Mouse (Mus musculus) liver, adult (tissue): ENCODE measurements around the gene 0610010F05Rik.

ENCODE experiments used
- GATA4 ChIP-seq: IDR thresholded peaks from 2 replicates; pipeline ENCODE4 v1.6.1; 2014; ENCODE audit warnings: mild to moderate bottlenecking, low read length; ENCODE audit not compliant: insufficient replicate concordance

The 0610010F05Rik gene

DNA sequence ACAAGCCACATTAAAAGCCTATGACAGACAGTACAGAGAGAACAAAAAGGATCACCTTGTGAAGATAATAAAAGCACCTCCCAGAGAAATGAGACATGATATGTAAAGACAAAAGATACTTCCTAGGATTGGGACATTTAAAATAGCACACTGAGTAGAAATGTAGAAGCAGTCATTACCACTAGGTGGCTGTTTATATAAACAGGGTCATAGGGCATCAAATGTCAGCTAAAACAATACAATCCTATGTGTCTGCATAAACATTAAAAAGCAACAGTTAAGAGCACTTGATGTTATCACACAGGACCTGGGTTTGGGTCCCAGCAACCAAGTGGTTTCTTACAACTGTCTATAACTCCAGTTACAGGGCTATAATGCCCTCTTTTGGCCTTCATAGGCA, 2.8 kb downstream of the 0610010F05Rik start:
- no peak for TF ChIP-seq GATA4

DNA sequence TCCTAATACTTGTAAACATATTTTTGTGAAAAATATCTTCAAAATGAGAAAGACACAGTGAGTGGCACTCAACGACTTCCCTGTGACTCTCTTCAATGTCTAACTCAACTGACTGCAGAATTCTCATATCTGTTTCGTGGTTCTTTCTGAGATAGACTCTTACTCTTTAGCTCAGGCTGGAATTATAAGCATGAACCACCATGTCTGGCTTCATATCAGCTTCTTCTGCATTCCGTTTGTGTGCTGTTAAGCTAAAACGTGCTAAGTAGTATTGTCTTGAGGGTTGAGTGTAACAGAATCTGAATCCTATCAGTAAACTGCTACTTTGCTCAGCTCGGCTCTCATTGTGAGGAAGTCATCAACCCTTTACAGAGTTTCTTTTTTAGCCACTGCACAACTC, 14.4 kb downstream of the 0610010F05Rik start:
- TF ChIP-seq GATA4 = no peak

DNA sequence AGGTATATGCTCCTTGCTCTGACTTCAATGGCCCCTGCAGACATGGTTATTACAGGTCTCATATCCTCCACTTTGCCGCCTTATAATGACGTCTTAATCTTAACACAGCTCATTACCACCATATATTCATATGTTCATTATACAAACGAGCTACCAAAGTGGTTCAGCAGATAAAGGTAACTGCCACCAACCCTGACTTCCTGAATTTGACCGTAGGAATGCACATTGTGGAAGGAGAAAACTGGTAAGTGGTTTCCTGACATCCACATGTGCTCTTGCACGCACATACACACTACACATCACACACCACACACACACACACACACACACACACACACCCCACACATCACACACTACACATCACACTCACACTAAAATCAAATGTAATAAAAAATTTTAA, 18.9 kb downstream of the 0610010F05Rik start:
- TF ChIP-seq GATA4 = no peak

DNA sequence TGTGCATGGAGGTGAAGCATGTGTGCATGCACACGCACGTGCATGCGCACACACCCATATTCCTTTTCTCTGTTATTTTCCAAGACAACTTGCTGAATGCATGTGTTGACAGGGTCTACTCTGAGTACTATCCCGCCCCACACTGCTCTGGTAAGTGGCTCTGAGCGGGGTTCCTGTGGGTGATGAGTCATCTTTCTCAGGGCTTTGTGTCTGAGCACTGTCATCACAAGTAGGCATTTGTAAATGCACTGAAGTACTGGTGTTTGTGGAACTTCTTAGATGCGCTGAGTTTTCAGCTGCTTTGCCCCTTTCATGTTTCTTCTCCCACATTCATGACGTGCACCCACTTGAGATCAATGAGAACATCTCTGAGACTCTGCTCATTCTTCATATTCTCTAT, 63.3 kb downstream of the 0610010F05Rik start:
- no peak for TF ChIP-seq GATA4

DNA sequence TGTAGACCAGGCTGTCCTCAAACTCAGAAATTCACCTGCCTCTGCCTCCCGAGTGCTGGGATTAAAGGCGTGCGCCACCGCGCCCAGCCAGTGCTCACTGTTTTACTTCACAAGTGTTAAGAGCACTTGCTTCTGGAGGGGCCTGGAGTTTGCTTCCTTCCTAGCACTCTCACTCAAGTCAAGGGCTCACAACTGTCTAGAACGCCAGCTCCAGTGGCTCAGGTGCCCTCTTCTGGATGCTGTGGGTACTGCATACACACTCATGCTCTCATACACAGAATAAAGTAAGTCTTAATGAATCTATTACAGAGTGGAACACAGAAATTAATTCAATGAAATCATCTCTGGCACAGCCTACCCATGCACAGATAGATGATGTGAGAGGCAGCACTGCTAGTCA, 67.7 kb downstream of the 0610010F05Rik start:
- TF ChIP-seq GATA4 = no peak

DNA sequence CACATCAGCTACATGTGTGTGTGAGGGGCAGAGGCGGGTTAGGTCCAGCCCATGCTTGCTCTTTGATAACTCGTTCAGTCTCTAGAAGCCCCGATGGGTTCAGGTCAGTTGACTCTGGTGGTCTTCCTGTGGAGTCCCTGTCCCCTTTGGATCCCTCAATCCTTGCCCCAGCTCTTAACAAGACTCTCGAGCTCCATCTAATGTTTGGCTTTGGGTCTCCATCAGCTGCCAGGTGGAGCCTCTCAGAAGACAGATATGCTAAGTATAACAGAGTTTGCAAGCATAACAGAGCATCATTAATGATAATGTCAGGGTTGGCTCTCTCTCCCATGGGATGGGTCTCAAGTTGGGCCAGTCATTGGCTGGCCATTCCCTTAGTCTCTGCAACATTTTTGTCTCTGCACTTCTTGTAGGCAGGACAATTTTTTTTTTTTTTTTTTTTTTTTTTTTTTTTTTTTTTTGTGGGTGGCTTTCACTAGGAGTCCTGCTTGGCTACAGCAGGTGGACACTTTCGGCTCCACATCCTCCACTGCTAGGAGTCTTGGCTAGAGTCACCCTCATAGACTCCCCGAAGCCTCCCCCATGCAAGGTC, 76.3 kb downstream of the 0610010F05Rik start:
- no peak for TF ChIP-seq GATA4

DNA sequence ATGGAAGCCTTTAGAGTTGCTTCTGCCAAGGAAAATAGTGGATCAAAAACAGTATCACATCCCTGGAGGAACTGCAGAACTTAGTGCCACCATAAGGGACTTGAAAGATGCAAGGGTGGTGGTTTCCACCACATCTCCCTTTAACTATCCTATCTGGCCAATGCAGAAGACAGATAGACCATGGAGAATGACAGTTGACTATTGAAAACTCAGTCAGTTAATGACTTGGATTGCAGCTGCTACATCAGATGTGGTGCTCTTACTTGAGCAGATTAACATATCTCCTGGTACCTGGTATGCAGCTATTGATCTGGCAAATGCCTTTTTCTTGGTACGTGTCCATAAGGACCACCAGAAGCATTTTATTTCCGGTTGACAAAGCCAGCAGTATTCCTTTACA, 96.0 kb downstream of the 0610010F05Rik start:
- TF ChIP-seq GATA4 = no peak

DNA sequence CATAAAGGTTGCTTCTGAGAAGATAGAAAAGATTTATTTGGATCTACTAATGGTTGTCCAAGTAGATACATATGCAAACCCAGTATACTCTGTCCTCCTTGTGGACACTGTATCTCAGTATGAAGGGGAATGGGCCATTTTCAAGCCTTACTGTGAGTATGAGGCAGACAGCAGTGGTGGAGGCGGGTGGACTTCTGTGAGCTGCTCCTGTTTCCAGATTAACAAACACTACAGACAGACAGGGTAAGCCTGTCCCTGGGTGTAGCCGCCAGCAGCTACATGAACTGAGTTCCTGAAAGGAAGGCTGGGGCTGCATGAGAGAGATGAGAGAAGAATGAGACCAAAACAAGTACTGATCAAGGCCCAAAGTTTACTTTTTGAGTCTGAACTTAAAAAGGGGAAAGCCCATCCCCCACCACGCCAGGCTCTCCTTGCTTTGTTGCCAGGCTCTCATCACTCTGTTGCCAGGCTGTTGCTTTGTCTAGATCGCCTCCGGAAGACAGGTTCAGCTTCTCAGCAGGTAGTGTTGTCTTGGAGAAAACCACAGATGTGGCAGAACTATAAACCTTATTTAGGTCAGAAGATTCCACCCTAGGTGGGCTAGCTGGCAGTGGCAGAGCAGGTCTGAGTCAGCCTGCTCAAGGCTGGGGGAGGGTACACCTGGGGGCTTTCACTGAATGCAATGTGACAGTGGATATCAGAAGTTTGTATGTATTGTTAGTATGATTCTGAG, 112.8 kb downstream of the 0610010F05Rik start, which contains the start of gene 1700093K21Rik:
Gene 1700093K21Rik, minus strand, starts transcription at position 683 of the 733 bp plus-strand sequence.
- no peak for TF ChIP-seq GATA4

DNA sequence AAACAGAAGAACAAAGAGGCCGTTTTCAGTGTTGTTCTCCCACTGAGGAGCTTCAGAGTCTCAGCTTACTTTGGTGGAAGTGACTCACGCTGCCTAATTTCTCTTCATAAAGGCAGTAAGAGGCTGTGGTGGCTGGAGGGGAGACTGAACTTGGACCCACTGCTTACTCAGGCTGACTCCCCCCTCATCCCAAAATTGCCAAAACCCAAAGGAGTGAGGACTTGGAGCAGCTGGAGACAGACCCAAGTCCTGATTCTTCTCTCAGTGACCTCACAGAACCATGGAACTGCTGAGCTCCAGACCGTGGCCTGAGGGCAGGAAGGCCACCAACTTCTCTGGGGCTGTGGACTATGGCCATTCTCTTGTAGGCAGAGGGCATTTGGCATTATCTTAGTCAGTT, 114.5 kb downstream of the 0610010F05Rik start:
- no peak for TF ChIP-seq GATA4

DNA sequence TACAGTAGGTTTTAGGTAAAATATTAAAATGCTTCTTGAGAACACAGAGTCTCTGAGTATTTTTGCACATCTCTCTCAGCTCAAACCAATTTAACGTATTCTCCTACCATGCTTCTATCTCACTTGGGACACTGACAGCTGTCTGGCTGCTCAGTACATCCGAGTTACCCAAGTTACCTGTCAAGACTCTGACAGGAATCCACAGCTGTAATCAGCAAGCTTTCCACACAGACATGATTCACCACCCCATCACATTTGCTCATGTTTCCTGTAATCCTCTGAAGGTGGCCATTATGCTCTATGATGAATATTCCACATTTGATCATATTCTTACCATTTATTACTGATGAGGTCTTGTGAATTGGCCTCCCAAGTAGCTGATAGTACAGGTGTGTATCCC, 118.1 kb downstream of the 0610010F05Rik start:
- no peak for TF ChIP-seq GATA4
